Mouse (Mus musculus): ENCODE measurements around the gene Atp6v1fnb.

GRCm38 (mm10) chr6:29501599-29501998 is 30.4 kb downstream of the Atp6v1fnb start:
- TF ChIP-seq TAL1 (conservative IDR thresholded peaks at IDR 0.05; ENCODE audit: low read depth, low read length) (no peak), CTCF (IDR thresholded peaks at IDR 0.05; ENCODE audit: low read depth, low read length) (no peak), GATA1 (IDR thresholded peaks at IDR 0.05; ENCODE audit: borderline replicate concordance, low read length) (no peak), POLR2AphosphoS5 (IDR thresholded peaks at IDR 0.05; ENCODE audit: insufficient replicate concordance, low read depth, low read length) (no peak)
